Mouse (Mus musculus) MEL (cell line): ENCODE data around the gene 2310022A10Rik.

Experiments used
- CTCF ChIP-seq, 3 experiments: IDR thresholded peaks in 2 of 3; conservative IDR thresholded peaks in 1 of 3; 2 replicates each; pipeline ENCODE4 v1.5.1; 2011 to 2012; ENCODE audit warnings: low read length in 3 of 3, low read depth in 2 of 3, mild to moderate bottlenecking in 2 of 3, improper control_type of control experiment in 1 of 3, inconsistent platforms in 1 of 3, mixed read lengths in 1 of 3, moderate library complexity in 1 of 3; ENCODE audit not compliant: control insufficient read depth in 1 of 3, insufficient read depth in 1 of 3, poor library complexity in 1 of 3, severe bottlenecking in 1 of 3
- HCFC1 ChIP-seq: IDR thresholded peaks from 2 replicates; pipeline ENCODE4 v1.6.1; 2012; ENCODE audit warnings: low read depth, mild to moderate bottlenecking, inconsistent platforms, low read length, improper control_type of control experiment, moderate library complexity
- POLR2A ChIP-seq, 2 experiments: IDR thresholded peaks; 2 replicates each; pipeline ENCODE4 v1.6.1; 2011 to 2012; ENCODE audit warnings: low read length in 2 of 2, mild to moderate bottlenecking in 2 of 2, control low read depth in 1 of 2, improper control_type of control experiment in 1 of 2, low read depth in 1 of 2, moderate library complexity in 1 of 2; ENCODE audit not compliant: control insufficient read depth in 1 of 2, insufficient read depth in 1 of 2, poor library complexity in 1 of 2
- POLR2AphosphoS2 ChIP-seq: IDR thresholded peaks from 2 replicates; pipeline ENCODE4 v1.6.1; 2011; ENCODE audit warnings: low read length, improper control_type of control experiment
- POLR2AphosphoS5 ChIP-seq: IDR thresholded peaks from 2 replicates; pipeline ENCODE4 v1.6.1; 2012; ENCODE audit warnings: low read depth, borderline replicate concordance, mild to moderate bottlenecking, inconsistent platforms, low read length, moderate library complexity, mixed read lengths
- USF2 ChIP-seq, 2 experiments: IDR thresholded peaks; 2 replicates each; pipeline ENCODE4 v1.6.1; 2011 to 2012; ENCODE audit warnings: improper control_type of control experiment in 2 of 2, low read length in 2 of 2, borderline replicate concordance in 1 of 2, inconsistent platforms in 1 of 2, low read depth in 1 of 2, mild to moderate bottlenecking in 1 of 2; ENCODE audit not compliant: insufficient read depth in 1 of 2
- ZC3H11A ChIP-seq: IDR thresholded peaks from 2 replicates; pipeline ENCODE4 v1.6.1; 2012; ENCODE audit warnings: low read depth, mild to moderate bottlenecking, inconsistent platforms, low read length, improper control_type of control experiment
- ZNF384 ChIP-seq: IDR thresholded peaks from 2 replicates; pipeline ENCODE4 v1.6.1; 2012; ENCODE audit warnings: low read depth, mild to moderate bottlenecking, inconsistent platforms, low read length, improper control_type of control experiment

GRCm38 (mm10) chr7:27549597-27549996 lies 3.4 kb upstream of the 2310022A10Rik start:
- TF ChIP-seq POLR2A (IDR thresholded peaks at IDR 0.05; ENCODE audit: control insufficient read depth in 1 of 2, insufficient read depth in 1 of 2, low read depth in 1 of 2, low read length in 2 of 2, poor library complexity in 1 of 2) (no peak), ZNF384 (no peak), HCFC1 (no peak), CTCF (IDR thresholded peaks at IDR 0.05 in 2 of 3, conservative IDR thresholded peaks at IDR 0.05 in 1 of 3; ENCODE audit: control insufficient read depth in 1 of 3, insufficient read depth in 1 of 3, low read depth in 2 of 3, low read length in 3 of 3, poor library complexity in 1 of 3, severe bottlenecking in 1 of 3) (no peak), ZC3H11A (no peak), POLR2AphosphoS5 (no peak), USF2 (IDR thresholded peaks at IDR 0.05; ENCODE audit: borderline replicate concordance in 1 of 2, insufficient read depth in 1 of 2, low read depth in 1 of 2, low read length in 2 of 2) (no peak), POLR2AphosphoS2 (no peak)
